Mouse (Mus musculus): ENCODE data around the gene Patl1. TPM values are rescaled to one million over a fixed set of nuclear protein-coding genes. Genes with fewer than 3 reads are reported as not detected.

Gene Patl1
- polyA plus RNA-seq, 1 experiment = 13.9 TPM

- H3K79me2 ChIP-seq (ENCODE audit: control insufficient read depth, insufficient read depth) = peaks cover 31% of the 10 kb centered on the region
- peak within 1 kb of the TSS; percentile 67 for H3ac ChIP-seq (ENCODE audit: control insufficient read depth, insufficient read length)
- H3K4me2 ChIP-seq (ENCODE audit: low read depth) = peak within 1 kb of the TSS; percentile 97
- TF ChIP-seq MYOG (IDR thresholded peaks at IDR 0.05; ENCODE audit: control insufficient read depth in 1 of 3, insufficient read depth in 1 of 3, insufficient read length in 2 of 3, low read depth in 2 of 3) (peak in 1 of 3 experiments; percentile 3), POLR2AphosphoS2 (IDR thresholded peaks at IDR 0.05; ENCODE audit: insufficient read length, low read depth) (peak; percentile 76), CEBPB (IDR thresholded peaks at IDR 0.05; ENCODE audit: insufficient read depth, poor library complexity, severe bottlenecking) (no peak), REST (IDR thresholded peaks at IDR 0.05; ENCODE audit: insufficient read depth, insufficient read length) (no peak), E2F4 (IDR thresholded peaks at IDR 0.05; ENCODE audit: insufficient read depth) (no peak), TCF3 (IDR thresholded peaks at IDR 0.05; ENCODE audit: insufficient read length, low read depth) (no peak), USF1 (IDR thresholded peaks at IDR 0.05; ENCODE audit: low read depth) (peak; percentile 84), SRF (IDR thresholded peaks at IDR 0.05; ENCODE audit: control insufficient read depth, insufficient read length, low read depth) (peak; percentile 67), POLR2A (IDR thresholded peaks at IDR 0.05; ENCODE audit: insufficient read length, low read depth) (peak; percentile 77), MYOD1 (IDR thresholded peaks at IDR 0.05; ENCODE audit: control insufficient read depth in 1 of 3, insufficient read length in 2 of 3, low read depth in 2 of 3) (no peak)
- peaks cover 6% of the 10 kb centered on the region for H3K27me3 ChIP-seq (ENCODE audit: control insufficient read depth, insufficient read depth, insufficient read length)
- peak within 1 kb of the TSS; percentile 58 for H3K4me3 ChIP-seq
- no peaks in the 10 kb centered on the region for H3K36me3 ChIP-seq (ENCODE audit: control insufficient read depth, insufficient read depth)
Observed at GRCm38 (mm10) chr19:11965023-11965942, 53.1 kb downstream of the Patl1 start, which contains the start of gene Osbp. Gene Osbp (plus strand): TSS chr19:11965941.

- Histone ChIP-seq H3ac (ENCODE audit: control insufficient read depth, insufficient read length) (peak overlapping the region; percentile 67), H3K79me2 (ENCODE audit: control insufficient read depth, insufficient read depth) (peaks cover 31% of the 10 kb centered on the region), H3K4me2 (ENCODE audit: low read depth) (peak overlapping the region; percentile 97), H3K36me3 (ENCODE audit: control insufficient read depth, insufficient read depth) (no peaks in the 10 kb centered on the region), H3K4me3 (peak overlapping the region; percentile 58), H3K27me3 (ENCODE audit: control insufficient read depth, insufficient read depth, insufficient read length) (peaks cover 6% of the 10 kb centered on the region)
- TF ChIP-seq POLR2AphosphoS2 (IDR thresholded peaks at IDR 0.05; ENCODE audit: insufficient read length, low read depth) (peak; percentile 47), TCF3 (IDR thresholded peaks at IDR 0.05; ENCODE audit: insufficient read length, low read depth) (no peak), MYOG (IDR thresholded peaks at IDR 0.05; ENCODE audit: control insufficient read depth in 1 of 3, insufficient read depth in 1 of 3, insufficient read length in 2 of 3, low read depth in 2 of 3) (no peak)
Observed at GRCm38 (mm10) chr19:11966201-11966636, 54.0 kb downstream of the Patl1 start.

- Histone ChIP-seq H3K79me2 (ENCODE audit: control insufficient read depth, insufficient read depth) (peaks cover 31% of the 10 kb centered on the region), H3K27me3 (ENCODE audit: control insufficient read depth, insufficient read depth, insufficient read length) (no peaks in the 10 kb centered on the region), H3K36me3 (ENCODE audit: control insufficient read depth, insufficient read depth) (peaks cover 29% of the 10 kb centered on the region), H3K4me3 (no peak overlapping the region), H3K4me2 (ENCODE audit: low read depth) (peak overlapping the region; percentile 63), H3ac (ENCODE audit: control insufficient read depth, insufficient read length) (no peak overlapping the region)
- TF ChIP-seq TCF12 (IDR thresholded peaks at IDR 0.05; ENCODE audit: insufficient read depth, poor library complexity, severe bottlenecking) = no peak
- TF ChIP-seq MYOD1 (IDR thresholded peaks at IDR 0.05; ENCODE audit: control insufficient read depth in 1 of 3, insufficient read length in 2 of 3, low read depth in 2 of 3) = peak in 2 of 3 experiments; percentile 27 to 78
Observed at GRCm38 (mm10) chr19:11969155-11970050, 57.2 kb downstream of the Patl1 start.

- no peak overlapping the region for H3ac ChIP-seq (ENCODE audit: control insufficient read depth, insufficient read length)
- H3K27me3 ChIP-seq (ENCODE audit: control insufficient read depth, insufficient read depth, insufficient read length) = no peaks in the 10 kb centered on the region
- H3K4me3 ChIP-seq = no peak overlapping the region
- no peak for TF ChIP-seq MAX (IDR thresholded peaks at IDR 0.05; ENCODE audit: low read depth)
- TF ChIP-seq USF1 (IDR thresholded peaks at IDR 0.05; ENCODE audit: low read depth) = peak; percentile 9
- peaks cover 50% of the 10 kb centered on the region for H3K36me3 ChIP-seq (ENCODE audit: control insufficient read depth, insufficient read depth)
- no peak overlapping the region for H3K4me2 ChIP-seq (ENCODE audit: low read depth)
- peaks cover 4% of the 10 kb centered on the region for H3K79me2 ChIP-seq (ENCODE audit: control insufficient read depth, insufficient read depth)
Observed at GRCm38 (mm10) chr19:11973511-11974222, 61.5 kb downstream of the Patl1 start.

GRCm38 (mm10) chr19:11974223-11974540 lies 62.0 kb downstream of the Patl1 start:
- Histone ChIP-seq H3K4me2 (ENCODE audit: low read depth) (no peak overlapping the region), H3K79me2 (ENCODE audit: control insufficient read depth, insufficient read depth) (no peaks in the 10 kb centered on the region), H3K27me3 (ENCODE audit: control insufficient read depth, insufficient read depth, insufficient read length) (no peaks in the 10 kb centered on the region), H3K36me3 (ENCODE audit: control insufficient read depth, insufficient read depth) (peaks cover 55% of the 10 kb centered on the region), H3ac (ENCODE audit: control insufficient read depth, insufficient read length) (no peak overlapping the region), H3K4me3 (no peak overlapping the region)
- TF ChIP-seq POLR2A (IDR thresholded peaks at IDR 0.05; ENCODE audit: insufficient read length, low read depth) (no peak), E2F4 (IDR thresholded peaks at IDR 0.05; ENCODE audit: insufficient read depth) (no peak), TCF3 (IDR thresholded peaks at IDR 0.05; ENCODE audit: insufficient read length, low read depth) (no peak), POLR2AphosphoS2 (IDR thresholded peaks at IDR 0.05; ENCODE audit: insufficient read length, low read depth) (no peak), REST (IDR thresholded peaks at IDR 0.05; ENCODE audit: insufficient read depth, insufficient read length) (no peak), MYOG (IDR thresholded peaks at IDR 0.05; ENCODE audit: control insufficient read depth in 1 of 3, insufficient read depth in 1 of 3, insufficient read length in 2 of 3, low read depth in 2 of 3) (no peak), CEBPB (IDR thresholded peaks at IDR 0.05; ENCODE audit: insufficient read depth, poor library complexity, severe bottlenecking) (no peak), MYOD1 (IDR thresholded peaks at IDR 0.05; ENCODE audit: control insufficient read depth in 1 of 3, insufficient read length in 2 of 3, low read depth in 2 of 3) (no peak), MAX (IDR thresholded peaks at IDR 0.05; ENCODE audit: low read depth) (no peak), SRF (IDR thresholded peaks at IDR 0.05; ENCODE audit: control insufficient read depth, insufficient read length, low read depth) (no peak), USF1 (IDR thresholded peaks at IDR 0.05; ENCODE audit: low read depth) (no peak), TCF12 (IDR thresholded peaks at IDR 0.05; ENCODE audit: insufficient read depth, poor library complexity, severe bottlenecking) (no peak)
